Mouse (Mus musculus) embryonic facial prominence, embryonic 12.5 days (tissue): Measurements from ENCODE around the gene Clp1. TPM values are rescaled to one million over a fixed set of nuclear protein-coding genes. Genes with fewer than 3 reads are reported as not detected.

Source experiments
- microRNA counts: library from miRNA; unstranded; fragments of <30 nt; microRNA quantifications from one replicate; lab custom pipeline; 2017
- microRNA-seq: library from miRNA; unstranded; fragments of <30 nt; microRNA quantifications from one replicate; pipeline ENCODE4, GENCODE M21; 2017
- polyA plus RNA-seq: library from polyadenylated mRNA; unstranded; fragments of >200 nt; fragmentation: Nextera tagmentation; extraction: Ambion mirVana; gene quantifications from 2 replicates; pipeline ENCODE4 v1.2.1, GENCODE M21; 2016

The Clp1 gene
- polyA plus RNA-seq, 1 experiment from 2014 or later = 43.8 TPM

MicroRNA genes within 50 kb of the gene (microRNA counts, 519-probe panel; counts per million panel counts)
- 7,262 counts per million, percentile 98 among the panel's probes with 10 or more counts for microRNA mmu-miR-130a (lab: Ali Mortazavi, UCI)

Small RNA genes lying within 50 kb of the gene (microRNA-seq; reads per million reads assigned to microRNA genes)
- gene Mir130a = 35,334 reads per million, percentile 99 among the genes with 10 or more reads in this experiment

Other genes with a start within 250 kb of the Clp1 start
- 45.5 and 49.0 TPM in 2 replicates for gene Ctnnd1, start 76.6 kb downstream of the Clp1 start, polyA plus RNA-seq
- 0.36 and 0.47 TPM in 2 replicates for gene Btbd18, start 68.3 kb downstream of the Clp1 start, polyA plus RNA-seq
- 348 and 377 TPM in 2 replicates for gene Selenoh, start 56.6 kb downstream of the Clp1 start, polyA plus RNA-seq
- not detected in 2 replicates for gene Gm28635, start 49.3 kb downstream of the Clp1 start, polyA plus RNA-seq
- gene Med19, start 48.9 kb downstream of the Clp1 start, polyA plus RNA-seq = 38.0 and 40.7 TPM in 2 replicates
- 118 and 122 TPM in 2 replicates for gene Tmx2, start 48.2 kb downstream of the Clp1 start, polyA plus RNA-seq
- 31.2 and 33.9 TPM in 2 replicates for gene Zdhhc5, start 12.2 kb downstream of the Clp1 start, polyA plus RNA-seq
- 12.3 and 13.7 TPM in 2 replicates for gene Ypel4, start 6.7 kb upstream of the Clp1 start, polyA plus RNA-seq
- 13.0 and 13.9 TPM in 2 replicates for gene Gm19426, start 16.3 kb upstream of the Clp1 start, polyA plus RNA-seq
- 24.7 and 24.9 TPM in 2 replicates for gene Serping1, start 48.1 kb upstream of the Clp1 start, polyA plus RNA-seq
- 32.9 and 33.5 TPM in 2 replicates for gene Ube2l6, start 71.5 kb upstream of the Clp1 start, polyA plus RNA-seq
- gene Smtnl1, start 95.3 kb upstream of the Clp1 start, polyA plus RNA-seq = 0.13 and 0.23 TPM in 2 replicates
- gene Timm10, start 99.6 kb upstream of the Clp1 start, polyA plus RNA-seq = 39.4 and 41.3 TPM in 2 replicates
- 19.0 and 19.6 TPM in 2 replicates for gene Slc43a1, start 111.5 kb upstream of the Clp1 start, polyA plus RNA-seq
- 5.2 and 5.4 TPM in 2 replicates for gene Rtn4rl2, start 159.4 kb upstream of the Clp1 start, polyA plus RNA-seq
- 30.4 and 35.9 TPM in 2 replicates for gene Slc43a3, start 209.2 kb upstream of the Clp1 start, polyA plus RNA-seq